ENCODE assay signal across 23 mouse cellular contexts in genomic region chr2:75963211-75963840, GRCm38 (mm10). TPM values are rescaled to one million over a fixed set of nuclear protein-coding genes. Genes with fewer than 3 reads are reported as not detected.
DNase-seq lines count a peak whose midpoint lies in the region; ATAC-seq and TF ChIP-seq lines count a peak whose summit lies in the region.
"Had no signal": no experiment of that assay in that cellular context is flagged by ENCODE, and none has a peak within 500 bp of the region (broad histone marks: within the 10 kb centered on the region; RNA-seq: fewer than 3 reads in every experiment).

No protein-coding gene starts in this region.

- H3K9ac ChIP-seq in kidney, postnatal 0 days (ENCODE audit: low read depth, low read length) = 0 out of 2 replicates have a peak overlapping the region, but pooled peaks have one; percentile 13
- no peak overlapping the region for H3K9ac ChIP-seq in limb, embryonic 13.5 days
- H3K9ac ChIP-seq in liver, postnatal 0 days (replicated peaks) = no peak overlapping the region
- H3K9ac ChIP-seq: embryonic facial prominence, embryonic 13.5 days; forebrain, postnatal 0 days; liver, embryonic 13.5 days had no signal

- ATAC-seq in kidney, postnatal 0 days (replicated peaks; ENCODE audit: low FRiP score, low read depth) = no peak
- no peak for ATAC-seq in limb, embryonic 13.5 days (ENCODE audit: low FRiP score, low read depth)
- no peak for ATAC-seq in liver, postnatal 0 days
- ATAC-seq: forebrain, postnatal 0 days; hindbrain, embryonic 16.5 days had no signal

- H3K4me1 ChIP-seq in kidney, postnatal 0 days (replicated peaks; ENCODE audit: insufficient read depth, low read length) = peaks cover 21% of the 10 kb centered on the region
- no peaks in the 10 kb centered on the region for H3K4me1 ChIP-seq in kidney, adult 2 months (ENCODE audit: control insufficient read depth, insufficient read depth, low read length)
- peaks cover 50% of the 10 kb centered on the region for H3K4me1 ChIP-seq in embryonic facial prominence, embryonic 10.5 days
- peaks cover 77% of the 10 kb centered on the region for H3K4me1 ChIP-seq in limb, embryonic 13.5 days
- peaks cover 10% of the 10 kb centered on the region for H3K4me1 ChIP-seq in liver, postnatal 0 days (ENCODE audit: insufficient read depth)

- no peak for TF ChIP-seq POLR2A in kidney, adult 2 months (IDR thresholded peaks at IDR 0.05; ENCODE audit: low read depth, low read length)

- H3K27ac ChIP-seq in kidney, postnatal 0 days = no peak overlapping the region
- no peak overlapping the region for H3K27ac ChIP-seq in kidney, adult 2 months (ENCODE audit: insufficient read depth, low read depth, low read length)
- 0 out of 2 replicates have a peak overlapping the region, but pooled peaks have one; percentile 20 for H3K27ac ChIP-seq in embryonic facial prominence, embryonic 10.5 days (replicated peaks)
- H3K27ac ChIP-seq in limb, embryonic 13.5 days = peak overlapping the region; percentile 78; the same call in 1 of the 2 replicates
- no peak overlapping the region for H3K27ac ChIP-seq in liver, postnatal 0 days (ENCODE audit: low read depth)
- H3K27ac ChIP-seq: embryonic facial prominence, embryonic 13.5 days; liver, embryonic 13.5 days had no signal

- no peak overlapping the region for H3K4me2 ChIP-seq in kidney, postnatal 0 days (ENCODE audit: low read length)
- peak overlapping the region; percentile 57 for H3K4me2 ChIP-seq in limb, embryonic 13.5 days (replicated peaks)
- no peak overlapping the region for H3K4me2 ChIP-seq in liver, postnatal 0 days (ENCODE audit: low read depth, low read length)

- 77% methylated on average over 10 of the region's 10 CpGs for WGBS in kidney, postnatal 0 days
- WGBS in kidney, adult 2 months = 85% methylated on average over 10 of the region's 10 CpGs
- WGBS in embryonic facial prominence, embryonic 10.5 days = 50% methylated on average over 10 of the region's 10 CpGs
- 39% methylated on average over 10 of the region's 10 CpGs for WGBS in limb, embryonic 13.5 days
- 77% methylated on average over 10 of the region's 10 CpGs for WGBS in liver, postnatal 0 days (ENCODE audit: insufficient replicate concordance)

- no peak for TF ChIP-seq EP300 in liver, postnatal 0 days (IDR thresholded peaks at IDR 0.05; ENCODE audit: low read depth)

- no peaks in the 10 kb centered on the region for H3K36me3 ChIP-seq in kidney, postnatal 0 days (ENCODE audit: insufficient read depth, low read length)
- no peaks in the 10 kb centered on the region for H3K36me3 ChIP-seq in kidney, adult 2 months (ENCODE audit: control insufficient read depth, insufficient read depth, low read length)
- no peaks in the 10 kb centered on the region for H3K36me3 ChIP-seq in embryonic facial prominence, embryonic 10.5 days (replicated peaks)
- no peaks in the 10 kb centered on the region for H3K36me3 ChIP-seq in limb, embryonic 13.5 days
- H3K36me3 ChIP-seq in liver, postnatal 0 days (replicated peaks; ENCODE audit: insufficient read depth, low read length) = no peaks in the 10 kb centered on the region
- H3K36me3 ChIP-seq: embryonic facial prominence, embryonic 13.5 days; liver, embryonic 13.5 days had no signal

- H3K4me3 ChIP-seq in kidney, postnatal 0 days (replicated peaks; ENCODE audit: low read depth, low read length) = no peak overlapping the region
- H3K4me3 ChIP-seq in kidney, adult 2 months (ENCODE audit: insufficient read depth, low read depth, low read length) = no peak overlapping the region
- H3K4me3 ChIP-seq in embryonic facial prominence, embryonic 10.5 days = no peak overlapping the region
- no peak overlapping the region for H3K4me3 ChIP-seq in limb, embryonic 13.5 days
- H3K4me3 ChIP-seq in liver, postnatal 0 days (ENCODE audit: low read depth, low read length) = no peak overlapping the region
- H3K4me3 ChIP-seq: embryonic facial prominence, embryonic 13.5 days had no signal

- no peaks in the 10 kb centered on the region for H3K9me3 ChIP-seq in kidney, postnatal 0 days (replicated peaks; ENCODE audit: low read length)
- no peaks in the 10 kb centered on the region for H3K9me3 ChIP-seq in embryonic facial prominence, embryonic 10.5 days
- no peaks in the 10 kb centered on the region for H3K9me3 ChIP-seq in limb, embryonic 13.5 days
- H3K9me3 ChIP-seq in liver, postnatal 0 days (ENCODE audit: low read length) = no peaks in the 10 kb centered on the region
- H3K9me3 ChIP-seq: embryonic facial prominence, embryonic 13.5 days; liver, embryonic 13.5 days had no signal

- DNase-seq in embryo, embryonic 10.5 days (ENCODE audit: low spot score) = peak; percentile 39
- DNase-seq in embryo, embryonic 9.5 days (ENCODE audit: extremely low spot score) = no peak
- DNase-seq in kidney, postnatal 0 days (ENCODE audit: low spot score) = no peak
- DNase-seq in kidney, adult 2 months = no peak
- peak; percentile 16 for DNase-seq in embryonic facial prominence, embryonic 10.5 days (ENCODE audit: low spot score)
- DNase-seq in liver, postnatal 0 days = no peak
- no peak for DNase-seq in layer of hippocampus, adult 11-12 months (ENCODE audit: low spot score)
- DNase-seq: cerebellum, adult 18-20 months; cerebellum, postnatal 10 days; forebrain, postnatal 0 days; gastrocnemius, postnatal 10 days; heart, postnatal 14 days; kidney, adult 8-10 months; kidney, postnatal 10 days; layer of hippocampus, adult 9-11 months; liver, embryonic 13.5 days; lung, adult 2 months; right cerebral cortex, postnatal 25 days; thymus, postnatal 14 days had no signal

- H3K27me3 ChIP-seq in kidney, postnatal 0 days (ENCODE audit: insufficient read depth, low read length) = no peaks in the 10 kb centered on the region
- H3K27me3 ChIP-seq in kidney, adult 2 months (replicated peaks; ENCODE audit: control insufficient read depth, insufficient read depth, low read length) = no peaks in the 10 kb centered on the region
- H3K27me3 ChIP-seq in embryonic facial prominence, embryonic 10.5 days (replicated peaks; ENCODE audit: low read depth, poor library complexity, severe bottlenecking) = peaks cover 23% of the 10 kb centered on the region; the same call in 1 of the 2 replicates
- H3K27me3 ChIP-seq in limb, embryonic 13.5 days = peaks cover 14% of the 10 kb centered on the region
- no peaks in the 10 kb centered on the region for H3K27me3 ChIP-seq in liver, postnatal 0 days (ENCODE audit: insufficient read depth, low read length)
- H3K27me3 ChIP-seq: embryonic facial prominence, embryonic 13.5 days; liver, embryonic 13.5 days had no signal

- TF ChIP-seq CTCF in kidney, postnatal 0 days (IDR thresholded peaks at IDR 0.05; ENCODE audit: low read depth) = no peak
- TF ChIP-seq CTCF in kidney, adult 2 months (conservative IDR thresholded peaks at IDR 0.05; ENCODE audit: insufficient read depth, insufficient read length, low read depth, low read length) = no peak
- no peak for TF ChIP-seq CTCF in liver, postnatal 0 days (IDR thresholded peaks at IDR 0.05; ENCODE audit: low read depth)

RNA-seq across cellular contexts. Expression of gene Ttc30a2, which starts 14.6 kb away (rescaled TPM):
- 0.18 and 0.51 TPM in 2 replicates for polyA plus RNA-seq in kidney, postnatal 0 days (2015; fragmentation: Nextera tagmentation; extraction: Ambion mirVana)
- polyA plus RNA-seq in kidney, adult 2 months (2012; rRNA removed) = 0.20 and 0.38 TPM in 2 replicates
- 0.23 and 0.65 TPM in 2 replicates for polyA plus RNA-seq in embryonic facial prominence, embryonic 10.5 days (2016; fragmentation: Nextera tagmentation; extraction: Ambion mirVana)
- 0.37 and 0.42 TPM in 2 replicates for polyA plus RNA-seq in limb, embryonic 13.5 days (2015; fragmentation: Nextera tagmentation; extraction: Ambion mirVana)
- polyA plus RNA-seq in liver, postnatal 0 days (2015; fragmentation: Nextera tagmentation; extraction: Ambion mirVana) = 0.22 and 0.26 TPM in 2 replicates
- polyA plus RNA-seq: macrophage had no signal

RNA-seq across cellular contexts. Expression of gene Ttc30a1, which starts 18.4 kb away (rescaled TPM):
- 6.7 and 7.0 TPM in 2 replicates for polyA plus RNA-seq in kidney, postnatal 0 days (2015; fragmentation: Nextera tagmentation; extraction: Ambion mirVana)
- 2.8 and 3.7 TPM in 2 replicates for polyA plus RNA-seq in kidney, adult 2 months (2012; rRNA removed)
- 11.5 and 11.7 TPM in 2 replicates for polyA plus RNA-seq in embryonic facial prominence, embryonic 10.5 days (2016; fragmentation: Nextera tagmentation; extraction: Ambion mirVana)
- polyA plus RNA-seq in limb, embryonic 13.5 days (2015; fragmentation: Nextera tagmentation; extraction: Ambion mirVana) = 8.4 and 9.3 TPM in 2 replicates
- 1.0 and 1.1 TPM in 2 replicates for polyA plus RNA-seq in liver, postnatal 0 days (2015; fragmentation: Nextera tagmentation; extraction: Ambion mirVana)

RNA-seq across cellular contexts. Expression of gene Ttc30b, which starts 24.9 kb away (rescaled TPM):
- polyA plus RNA-seq in kidney, postnatal 0 days (2015; fragmentation: Nextera tagmentation; extraction: Ambion mirVana) = 14.1 and 14.5 TPM in 2 replicates
- 9.4 and 11.8 TPM in 2 replicates for polyA plus RNA-seq in kidney, adult 2 months (2012; rRNA removed)
- 6.2 and 7.0 TPM in 2 replicates for polyA plus RNA-seq in embryonic facial prominence, embryonic 10.5 days (2016; fragmentation: Nextera tagmentation; extraction: Ambion mirVana)
- polyA plus RNA-seq in limb, embryonic 13.5 days (2015; fragmentation: Nextera tagmentation; extraction: Ambion mirVana) = 10.3 TPM in 2 replicates
- polyA plus RNA-seq in liver, postnatal 0 days (2015; fragmentation: Nextera tagmentation; extraction: Ambion mirVana) = 1.5 and 1.6 TPM in 2 replicates

Comparison
In these comparisons a context has a peak if more than half of its experiments do, and no peak if none do; other contexts are left out.
1. DNase-seq: peak in embryo, embryonic 10.5 days (single experiment) and embryonic facial prominence, embryonic 10.5 days (single experiment); none in embryo, embryonic 9.5 days (single experiment), kidney, postnatal 0 days (single experiment), kidney, adult 2 months (single experiment), liver, postnatal 0 days (single experiment) and layer of hippocampus, adult 11-12 months (single experiment).
2. H3K27ac ChIP-seq: peak in embryonic facial prominence, embryonic 10.5 days (single experiment) and limb, embryonic 13.5 days (single experiment); none in kidney, postnatal 0 days (single experiment), kidney, adult 2 months (single experiment) and liver, postnatal 0 days (single experiment).